Mouse (Mus musculus) cerebellum, adult 11-12 months (tissue): ENCODE measurements around the gene Rpl36a.
"Not testable (repeated sequence)": the region's sequence is repeated elsewhere in the genome, so short reads cannot be mapped to it uniquely, and the experiment has no call there.

ENCODE experiments used
- DNase-seq: peaks from one replicate; pipeline ENCODE4 v3.0.0; 2022

The Rpl36a gene

GRCm38 (mm10) chrX:134585103-134586002 lies at the start of gene Rpl36a:
Gene Rpl36a (plus strand): TSS chrX:134585654.
- peak; percentile 86 for DNase-seq

GRCm38 (mm10) chrX:134539795-134540194 lies 45.7 kb upstream of the Rpl36a start:
- not testable (repeated sequence) for DNase-seq

GRCm38 (mm10) chrX:134540414-134541135 lies 44.9 kb upstream of the Rpl36a start:
- DNase-seq, result no peak

DNA sequence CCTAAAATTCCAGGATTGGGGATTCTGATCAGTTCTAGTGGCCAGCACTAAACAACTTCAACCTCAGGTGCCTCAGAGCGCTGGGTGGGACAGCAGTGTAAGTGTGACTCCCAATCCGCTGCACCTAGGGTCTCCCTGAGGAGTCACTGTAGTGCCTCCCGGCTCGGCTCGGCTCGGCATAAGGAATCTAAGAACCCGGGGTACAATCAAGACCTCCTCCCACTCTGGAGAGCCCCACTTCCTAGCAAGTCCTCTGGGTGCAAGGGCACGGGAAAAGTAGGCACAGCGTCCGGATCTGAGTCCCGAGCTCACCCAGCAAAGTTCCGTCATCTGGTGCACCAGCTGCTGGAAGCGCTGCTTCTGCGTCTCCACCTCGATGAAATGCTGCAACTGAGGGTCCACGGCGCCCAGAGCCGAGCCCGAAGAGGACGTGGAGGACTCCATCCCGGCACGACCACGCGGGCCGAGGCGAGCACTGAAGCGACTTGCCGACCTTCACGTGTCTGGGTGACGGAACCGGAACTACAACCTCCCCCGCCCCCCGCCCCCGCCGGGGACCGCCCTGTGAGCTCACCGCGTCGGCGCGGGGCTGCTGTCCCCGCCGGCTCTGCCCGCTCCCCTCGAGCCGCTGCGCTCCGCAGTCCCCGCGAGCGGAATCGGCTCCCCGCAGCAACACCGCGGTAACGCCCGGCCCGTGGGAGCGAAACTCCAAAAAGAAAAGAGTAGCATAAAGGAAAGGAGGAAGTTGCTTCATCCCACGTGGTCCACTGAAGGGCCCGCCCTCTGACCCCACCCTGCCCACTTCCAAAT lies 44.1 kb upstream of the Rpl36a start, which contains the start of gene Timm8a1:
Gene Timm8a1 (minus strand): TSS at position 721 of the 810 bp plus-strand sequence.
- DNase-seq, result peak; percentile 26

GRCm38 (mm10) chrX:134541955-134542308 lies 43.5 kb upstream of the Rpl36a start:
- no peak for DNase-seq

GRCm38 (mm10) chrX:134547330-134547729 lies 38.1 kb upstream of the Rpl36a start:
- no peak for DNase-seq

GRCm38 (mm10) chrX:134550903-134551302 lies 34.6 kb upstream of the Rpl36a start:
- peak; percentile 3 for DNase-seq

DNA sequence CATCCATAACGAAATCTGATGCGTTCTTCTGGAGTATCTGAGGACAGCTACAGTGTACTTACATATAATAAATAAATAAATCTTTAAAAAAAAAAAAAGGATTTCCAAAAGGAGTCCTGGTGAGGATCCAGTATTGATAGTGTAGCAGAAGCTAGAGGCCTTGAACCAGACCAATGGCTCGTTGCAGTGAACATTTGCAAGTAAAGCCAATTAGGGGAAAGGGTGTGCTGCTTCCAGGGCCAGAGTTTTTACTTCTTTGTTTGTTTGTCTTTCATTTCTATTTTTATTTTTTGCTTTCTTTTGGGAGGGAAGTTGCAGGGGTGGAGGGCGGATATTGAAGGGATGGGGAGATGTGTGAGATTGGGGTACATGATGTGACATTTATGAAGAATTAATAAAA lies 32.1 kb upstream of the Rpl36a start:
- no peak for DNase-seq

DNA sequence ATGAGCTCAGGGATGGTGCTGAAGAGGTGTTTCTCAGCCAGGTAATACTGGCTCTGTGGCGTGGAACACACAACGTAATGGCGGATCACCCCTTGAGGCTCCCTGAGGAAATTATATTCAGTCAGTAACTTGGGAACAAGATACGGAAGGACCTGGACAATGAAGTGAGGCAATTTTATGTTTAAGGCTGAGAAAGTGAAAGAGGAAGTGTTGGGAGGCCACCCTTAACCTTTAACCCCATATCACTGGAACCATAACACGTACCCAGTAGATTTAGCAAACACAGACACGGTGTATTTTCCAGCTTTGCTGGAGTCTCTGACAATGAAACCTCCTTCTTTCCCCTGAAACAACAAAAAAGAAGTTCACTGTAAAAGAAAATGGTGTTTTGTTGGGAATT lies 31.0 kb upstream of the Rpl36a start:
- DNase-seq, result no peak

GRCm38 (mm10) chrX:134564326-134564725 lies 21.1 kb upstream of the Rpl36a start:
- DNase-seq, result no peak

GRCm38 (mm10) chrX:134566536-134567222 lies 18.8 kb upstream of the Rpl36a start:
- no peak for DNase-seq

DNA sequence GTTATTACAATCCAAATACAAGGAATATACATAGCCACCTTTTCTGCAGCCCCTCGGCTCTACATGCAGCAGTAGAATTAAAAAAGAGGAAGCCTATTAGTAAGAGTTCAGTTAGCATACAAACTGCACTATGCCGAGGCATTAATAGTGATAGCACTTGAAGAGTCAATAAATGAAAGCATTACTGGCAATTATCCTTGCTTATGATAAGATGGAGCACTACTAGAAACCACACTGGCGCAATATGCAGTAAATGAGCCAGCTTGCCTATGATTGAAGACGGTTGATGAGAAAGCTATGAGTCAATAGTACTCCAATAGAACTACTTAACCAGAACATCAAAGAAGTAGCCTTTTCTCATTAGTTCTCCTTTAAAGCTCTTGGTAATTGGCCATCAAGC lies 7.6 kb upstream of the Rpl36a start:
- DNase-seq, result no peak

DNA sequence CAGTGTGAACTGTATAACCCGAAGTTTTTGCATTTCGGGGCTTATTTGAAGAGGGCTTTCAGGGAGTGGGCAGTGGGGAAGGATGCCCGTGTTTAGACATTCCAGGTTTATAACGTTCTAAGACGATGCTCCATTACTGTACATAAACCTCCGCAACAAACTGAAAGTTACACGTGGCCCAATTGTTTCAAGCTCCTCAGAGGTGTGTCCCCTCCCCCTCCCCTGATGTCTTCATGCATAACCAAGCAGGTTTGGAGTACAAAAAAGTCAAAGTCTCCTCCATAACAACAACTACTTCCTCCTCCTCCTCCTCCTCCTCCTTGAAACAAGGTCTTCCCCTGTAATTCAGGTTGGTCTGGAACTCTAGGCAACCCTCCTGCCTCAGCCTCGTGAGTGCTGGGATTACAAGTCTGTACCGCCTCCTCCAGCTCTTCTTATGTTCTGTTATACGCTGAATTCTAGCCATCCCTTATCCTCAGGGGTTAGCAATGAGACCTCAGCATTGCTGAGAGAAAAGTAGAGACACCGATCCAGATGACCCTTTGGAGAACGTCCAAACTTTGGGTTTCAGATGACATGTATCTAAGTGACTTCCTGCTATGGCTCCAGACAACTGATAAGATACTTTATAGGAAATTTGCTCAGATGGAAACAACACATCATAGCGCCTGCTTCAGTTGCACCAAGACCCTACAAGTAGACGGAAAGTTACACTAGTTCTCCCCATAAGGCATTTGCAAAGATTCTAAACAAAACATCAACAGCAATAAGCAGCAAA lies 4.7 kb upstream of the Rpl36a start:
- DNase-seq, result no peak

GRCm38 (mm10) chrX:134582270-134582669 lies 3.2 kb upstream of the Rpl36a start:
- DNase-seq, result no peak

DNA sequence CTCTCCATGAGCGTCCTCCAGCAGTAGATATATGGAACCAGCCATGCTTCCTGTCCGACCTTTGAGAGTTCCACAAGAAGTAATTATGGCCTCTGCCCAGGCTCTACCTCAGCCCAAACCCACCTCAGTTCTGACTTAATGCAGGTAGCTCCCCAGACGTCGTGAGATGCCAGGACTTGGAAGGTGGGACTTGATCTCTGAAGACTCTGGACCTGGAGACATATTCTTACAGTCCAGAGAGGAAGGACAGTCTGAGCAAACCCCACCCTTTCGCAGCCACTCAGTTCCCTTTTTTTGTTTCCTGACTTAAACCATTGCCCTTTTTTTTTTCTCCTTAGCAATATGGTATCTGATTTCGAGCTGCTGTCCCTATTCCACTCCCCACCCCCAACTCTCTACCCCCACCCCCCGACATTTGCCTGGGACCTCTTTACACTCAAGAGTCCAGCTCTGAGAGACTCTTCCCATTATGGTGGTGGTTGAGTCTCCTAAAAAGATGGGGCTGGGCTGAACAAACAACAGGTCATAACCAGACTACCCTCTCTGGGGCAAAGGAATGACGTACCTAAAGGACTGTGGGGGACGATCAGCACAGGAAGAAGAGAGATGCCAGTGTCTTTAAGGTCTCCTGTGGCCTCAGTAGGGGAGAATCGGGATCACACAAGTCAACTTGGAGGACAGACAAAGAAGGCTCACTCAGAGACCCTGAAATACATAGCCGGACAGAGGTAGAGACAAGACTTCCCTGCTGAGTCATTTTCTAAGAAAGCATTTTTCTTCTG lies 2.4 kb upstream of the Rpl36a start, which contains the start of gene Btk:
Gene Btk (minus strand): TSS at position 683 of the 782 bp plus-strand sequence.
- no peak for DNase-seq

GRCm38 (mm10) chrX:134586447-134586846 lies 993 bp downstream of the Rpl36a start:
- DNase-seq, result no peak

GRCm38 (mm10) chrX:134588261-134588660 lies 2.8 kb downstream of the Rpl36a start:
- no peak for DNase-seq

DNA sequence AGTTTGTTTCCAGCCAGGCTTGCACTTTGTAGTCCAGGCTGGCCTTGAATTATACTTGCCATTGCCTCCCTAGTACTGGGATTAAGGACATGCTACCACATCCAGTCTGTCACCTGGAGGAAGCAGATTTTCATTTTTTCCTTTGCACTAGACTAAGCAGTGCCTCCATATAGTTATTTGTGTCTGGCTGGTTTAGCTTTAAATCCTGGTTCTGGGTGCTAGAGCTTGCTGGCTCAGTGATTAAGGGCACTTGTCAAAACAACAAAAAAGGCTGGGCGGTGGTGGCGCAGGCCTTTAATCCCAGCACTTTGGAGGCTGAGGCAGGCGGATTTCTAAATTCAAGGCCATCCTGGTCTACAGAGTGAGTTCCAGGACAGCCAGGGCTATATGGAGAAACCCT lies 3.5 kb downstream of the Rpl36a start:
- no peak for DNase-seq

GRCm38 (mm10) chrX:134589836-134590235 lies 4.4 kb downstream of the Rpl36a start:
- DNase-seq, result no peak

DNA sequence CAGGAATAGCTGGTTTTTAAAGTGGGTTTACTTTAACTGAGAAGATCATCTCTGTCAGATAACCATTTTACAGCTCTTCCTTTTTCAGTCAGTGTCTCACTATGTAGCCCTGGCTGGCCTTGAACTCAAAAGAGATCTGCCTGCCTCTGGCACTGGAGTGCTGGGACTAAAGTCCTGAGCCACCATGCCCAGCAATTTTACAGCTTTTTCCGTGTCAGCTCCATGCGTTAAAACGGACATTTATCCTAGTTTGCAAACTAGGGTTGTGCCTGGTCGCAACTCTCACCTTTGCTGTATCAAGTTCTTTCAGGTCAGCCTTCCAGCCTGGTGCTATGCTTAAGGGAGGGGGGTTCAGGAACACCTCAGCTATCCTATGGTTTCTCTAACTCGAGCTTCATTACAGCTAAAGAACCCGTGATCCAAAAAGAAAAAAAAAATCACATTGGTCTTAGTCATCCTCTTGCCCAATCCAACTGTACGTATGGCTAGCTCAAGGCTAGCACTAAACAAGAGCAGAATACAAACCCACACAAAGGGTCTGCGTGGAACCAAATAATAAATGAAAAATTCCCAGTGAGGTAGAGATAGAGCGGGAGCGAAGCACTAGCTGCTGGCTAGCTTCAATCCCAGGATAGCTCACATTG lies 14.6 kb downstream of the Rpl36a start:
- no peak for DNase-seq
